Comparison of ENCODE assay signal across 22 mouse cellular contexts in genomic region chr12:99454394-99454793, GRCm38 (mm10).
DNase-seq lines count a peak whose midpoint lies in the region; ATAC-seq lines count a peak whose summit lies in the region.
"Had no signal": no experiment of that assay in that cellular context is flagged by ENCODE, and none has a peak within 500 bp of the region (broad histone marks: within the 10 kb centered on the region; RNA-seq: fewer than 3 reads in every experiment).

No protein-coding gene starts in this region.

- H3K4me1 ChIP-seq in kidney, embryonic 14.5 days (ENCODE audit: control insufficient read depth, insufficient read depth, low read length): 0 out of 2 replicates have a peak, but pooled peaks cover 5% of the 10 kb centered on the region
- peaks cover 35% of the 10 kb centered on the region for H3K4me1 ChIP-seq in neural tube, embryonic 12.5 days

- H3K4me2 ChIP-seq in kidney, embryonic 14.5 days (replicated peaks; ENCODE audit: low read depth, low read length): no peak overlapping the region
- no peak overlapping the region for H3K4me2 ChIP-seq in neural tube, embryonic 12.5 days (replicated peaks)
- H3K4me2 ChIP-seq: heart, embryonic 12.5 days; liver, embryonic 15.5 days; lung, embryonic 15.5 days had no signal

- H3K27ac ChIP-seq in kidney, embryonic 14.5 days (ENCODE audit: low read depth, low read length): no peak overlapping the region
- no peak overlapping the region for H3K27ac ChIP-seq in neural tube, embryonic 12.5 days
- H3K27ac ChIP-seq: liver, embryonic 15.5 days; lung, embryonic 15.5 days had no signal

- peak; percentile 24; the same call in 1 of the 2 replicates for ATAC-seq in kidney, embryonic 14.5 days (ENCODE audit: low FRiP score, low TSS enrichment)
- ATAC-seq in neural tube, embryonic 12.5 days (ENCODE audit: low FRiP score, low read depth): 0 out of 2 replicates have a peak, but pooled peaks have one; percentile 7
- ATAC-seq: CD4-positive, CD25-positive, alpha-beta regulatory T cell, adult 4 months; forebrain, postnatal 0 days; intestine, postnatal 0 days; midbrain, embryonic 16.5 days had no signal

- H3K27me3 ChIP-seq in kidney, embryonic 14.5 days (ENCODE audit: control insufficient read depth, insufficient read depth, low read length): no peaks in the 10 kb centered on the region
- no peaks in the 10 kb centered on the region for H3K27me3 ChIP-seq in neural tube, embryonic 12.5 days (replicated peaks)
- H3K27me3 ChIP-seq: heart, embryonic 12.5 days; liver, embryonic 15.5 days; lung, embryonic 15.5 days had no signal

- WGBS in kidney, embryonic 14.5 days: 29% methylated on average over 9 of the region's 9 CpGs
- 56% methylated on average over 9 of the region's 9 CpGs for WGBS in neural tube, embryonic 12.5 days

- no peaks in the 10 kb centered on the region for H3K36me3 ChIP-seq in kidney, embryonic 14.5 days (ENCODE audit: control insufficient read depth, insufficient read depth, low read length)
- no peaks in the 10 kb centered on the region for H3K36me3 ChIP-seq in neural tube, embryonic 12.5 days
- H3K36me3 ChIP-seq: heart, embryonic 12.5 days; liver, embryonic 15.5 days; lung, embryonic 15.5 days had no signal

- H3K9ac ChIP-seq in kidney, embryonic 14.5 days (ENCODE audit: low read depth, low read length): no peak overlapping the region
- no peak overlapping the region for H3K9ac ChIP-seq in neural tube, embryonic 12.5 days
- H3K9ac ChIP-seq: forebrain, postnatal 0 days; heart, embryonic 12.5 days; liver, embryonic 15.5 days; lung, embryonic 15.5 days had no signal

- DNase-seq in kidney, postnatal 10 days: no peak
- DNase-seq in neural tube, embryonic 10.5 days (ENCODE audit: extremely low spot score, low spot score): no peak
- peak; percentile 65 for DNase-seq in gastrocnemius, postnatal 10 days
- DNase-seq in skeletal muscle tissue, adult 2 months (ENCODE audit: low read depth, low spot score): peak; percentile 48
- DNase-seq in urinary bladder, postnatal 36 days (ENCODE audit: low spot score in 2 of 2): no peak
- DNase-seq: adrenal gland, postnatal 36 days; cerebellum, adult 11-12 months; forebrain, postnatal 0 days; heart, postnatal 14 days; kidney, postnatal 4 days; liver; lung, postnatal 4 days; right cerebral cortex, postnatal 25 days; thymus, postnatal 36 days had no signal

- H3K9me3 ChIP-seq in kidney, embryonic 14.5 days (ENCODE audit: control insufficient read depth, low read length): no peaks in the 10 kb centered on the region
- no peaks in the 10 kb centered on the region for H3K9me3 ChIP-seq in neural tube, embryonic 12.5 days
- H3K9me3 ChIP-seq: heart, embryonic 12.5 days; liver, embryonic 15.5 days; lung, embryonic 15.5 days had no signal

- no peak overlapping the region for H3K4me3 ChIP-seq in kidney, embryonic 14.5 days (ENCODE audit: low read length)
- H3K4me3 ChIP-seq in neural tube, embryonic 12.5 days: no peak overlapping the region
- H3K4me3 ChIP-seq: heart, embryonic 12.5 days; liver, embryonic 15.5 days; lung, embryonic 15.5 days had no signal

Comparison
In these comparisons a context has a peak if more than half of its experiments do, and no peak if none do; other contexts are left out.
1. DNase-seq: peak in gastrocnemius, postnatal 10 days (single experiment) and skeletal muscle tissue, adult 2 months (single experiment); none in kidney, postnatal 10 days (single experiment), neural tube, embryonic 10.5 days (single experiment) and urinary bladder, postnatal 36 days (0 of 2).